Mouse (Mus musculus) small intestine, adult 2 months (tissue): ENCODE results near the gene Ptpn21. TPM values are rescaled to one million over a fixed set of nuclear protein-coding genes. Genes with fewer than 3 reads are reported as not detected.

Experiments
- H3K27ac ChIP-seq: fragments of 200-500 bp; 2 replicates; pipeline ENCODE4 v1.5.1; 2012; ENCODE audit warnings: low read depth, low read length, control low read depth, inconsistent platforms; ENCODE audit not compliant: insufficient read depth
- H3K27me3 ChIP-seq: fragments of 200-500 bp; 2 replicates; pipeline ENCODE4 v1.6.1; 2012; ENCODE audit warnings: mild to moderate bottlenecking, moderate library complexity, low read length, inconsistent platforms; ENCODE audit not compliant: control insufficient read depth, insufficient read depth
- H3K36me3 ChIP-seq: fragments of 200-500 bp; 2 replicates; pipeline ENCODE4 v1.6.1; 2012; ENCODE audit warnings: mild to moderate bottlenecking, low read length, control low read depth, inconsistent platforms; ENCODE audit not compliant: control insufficient read depth, insufficient read depth
- H3K4me1 ChIP-seq: fragments of 200-500 bp; 2 replicates; pipeline ENCODE4 v1.6.1; 2012; ENCODE audit warnings: low read length, inconsistent platforms, mixed read lengths; ENCODE audit not compliant: control insufficient read depth, insufficient read depth, insufficient read length
- H3K4me3 ChIP-seq: fragments of 200-500 bp; 2 replicates; pipeline ENCODE4 v1.5.1; 2012; ENCODE audit warnings: low read depth, mild to moderate bottlenecking, control low read depth, inconsistent platforms, low read length, moderate library complexity
- CTCF ChIP-seq: fragments of 200-500 bp; IDR thresholded peaks from 2 replicates; pipeline ENCODE4 v1.5.1; 2012; ENCODE audit warnings: low read depth, mild to moderate bottlenecking, control low read depth, inconsistent platforms, low read length, moderate library complexity, mixed read lengths; ENCODE audit not compliant: insufficient replicate concordance, insufficient read length; ENCODE audit errors: extremely low read depth
- POLR2A ChIP-seq: fragments of 200-500 bp; IDR thresholded peaks from 2 replicates; pipeline ENCODE4 v1.6.1; 2012; ENCODE audit warnings: low read depth, mild to moderate bottlenecking, control low read depth, inconsistent platforms, low read length, moderate library complexity
- WGBS: fragments of 180-500 bp; shearing (Covaris S2); methylation state at CpG from one replicate; pipeline ENCODE4 v1.1.7; 2018; 5-methylcytosine and 5-hydroxymethylcytosine counted together
- polyA plus RNA-seq: library from polyadenylated mRNA; depleted of rRNA; stranded (reverse); fragments of >200 nt; gene quantifications from 2 replicates; pipeline ENCODE4 v1.2.3, GENCODE M21; 2012; rRNA removed

Gene Ptpn21
- 9.6 and 24.7 TPM in 2 replicates for polyA plus RNA-seq

- H3K4me3 ChIP-seq, result peak within 1 kb of the TSS; percentile 90
- no peak for TF ChIP-seq POLR2A
- WGBS, result under 1% methylated on average over 75 of the region's 75 CpGs
- peaks cover 14% of the 10 kb centered on the region for H3K4me1 ChIP-seq
- H3K27ac ChIP-seq, result peak within 1 kb of the TSS; percentile 85
- no peaks in the 10 kb centered on the region for H3K36me3 ChIP-seq
- H3K27me3 ChIP-seq, result no peaks in the 10 kb centered on the region
Observed at GRCm38 (mm10) chr12:98736951-98737800, at the start of gene Ptpn21. TSS of gene Ptpn21 (minus strand) at chr12:98737405.

- H3K4me1 ChIP-seq, result no peaks in the 10 kb centered on the region
- no peak overlapping the region for H3K4me3 ChIP-seq
- H3K27ac ChIP-seq, result no peak overlapping the region
- TF ChIP-seq POLR2A (no peak), CTCF (no peak)
- no peaks in the 10 kb centered on the region for H3K27me3 ChIP-seq
- H3K36me3 ChIP-seq, result peaks cover 61% of the 10 kb centered on the region
- whole genome bisulfite sequencing, result 83% methylated on average over 1 of the region's 1 CpGs
Observed at GRCm38 (mm10) chr12:98784251-98784650, 47.0 kb upstream of the Ptpn21 start.

GRCm38 (mm10) chr12:98779148-98779547 is 41.9 kb upstream of the Ptpn21 start:
- no peak for TF ChIP-seq POLR2A
- peak; percentile 31; the same call in 1 of the 2 replicates for TF ChIP-seq CTCF
- Histone ChIP-seq H3K36me3 (peaks cover 53% of the 10 kb centered on the region), H3K4me3 (no peak overlapping the region), H3K27ac (no peak overlapping the region), H3K4me1 (no peaks in the 10 kb centered on the region), H3K27me3 (no peaks in the 10 kb centered on the region)
- 62% methylated on average over 4 of the region's 4 CpGs for WGBS

- H3K27me3 ChIP-seq, result no peaks in the 10 kb centered on the region
- H3K4me3 ChIP-seq, result no peak overlapping the region
- H3K36me3 ChIP-seq, result peaks cover 49% of the 10 kb centered on the region
- no peak overlapping the region for H3K27ac ChIP-seq
- no peak for TF ChIP-seq POLR2A
- H3K4me1 ChIP-seq, result no peaks in the 10 kb centered on the region
- WGBS, result 66% methylated on average over 3 of the region's 3 CpGs
Observed at GRCm38 (mm10) chr12:98777509-98777908, 40.3 kb upstream of the Ptpn21 start.

GRCm38 (mm10) chr12:98766241-98766640 is 29.0 kb upstream of the Ptpn21 start:
- Histone ChIP-seq H3K4me3 (no peak overlapping the region), H3K4me1 (no peaks in the 10 kb centered on the region; the same call in 1 of the 2 replicates), H3K36me3 (peaks cover 33% of the 10 kb centered on the region), H3K27me3 (no peaks in the 10 kb centered on the region), H3K27ac (no peak overlapping the region)
- 48% methylated on average over 2 of the region's 2 CpGs for WGBS
- TF ChIP-seq POLR2A (no peak), CTCF (no peak)

GRCm38 (mm10) chr12:98759700-98760099 is 22.5 kb upstream of the Ptpn21 start:
- Histone ChIP-seq H3K4me3 (no peak overlapping the region), H3K27ac (no peak overlapping the region), H3K4me1 (no peaks in the 10 kb centered on the region), H3K27me3 (no peaks in the 10 kb centered on the region), H3K36me3 (peaks cover 52% of the 10 kb centered on the region)
- WGBS, result 92% methylated on average over 6 of the region's 6 CpGs
- no peak for TF ChIP-seq CTCF
- no peak for TF ChIP-seq POLR2A

GRCm38 (mm10) chr12:98757636-98758035 is 20.4 kb upstream of the Ptpn21 start:
- Histone ChIP-seq H3K27me3 (no peaks in the 10 kb centered on the region), H3K36me3 (peaks cover 53% of the 10 kb centered on the region), H3K4me1 (no peaks in the 10 kb centered on the region), H3K27ac (no peak overlapping the region), H3K4me3 (no peak overlapping the region)
- 84% methylated on average over 6 of the region's 6 CpGs for WGBS
- TF ChIP-seq CTCF (no peak), POLR2A (no peak)
